Mouse (Mus musculus): ENCODE measurements around the gene Zzef1.

Gene Zzef1

DNA sequence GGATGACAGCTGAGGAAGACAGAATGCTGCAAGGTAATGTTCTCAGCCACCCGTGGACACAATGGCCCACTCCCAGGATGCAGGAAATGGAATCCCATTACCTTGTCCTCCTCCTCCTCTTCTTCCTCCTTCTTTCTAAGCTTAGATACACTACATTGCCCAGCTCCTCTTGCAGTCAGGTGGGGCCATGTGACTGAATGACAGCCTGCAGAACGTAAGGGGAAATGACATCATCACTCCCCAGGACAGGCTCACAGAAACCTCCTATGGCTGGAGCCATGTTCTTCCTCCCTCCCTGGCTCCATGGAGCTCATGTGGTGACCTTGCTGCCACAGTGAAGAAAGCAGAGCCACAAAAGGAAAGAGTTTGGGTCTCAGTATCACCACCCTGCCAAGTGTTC is 161.3 kb downstream of the Zzef1 start:
- no peak for DNase-seq (ENCODE audit: low spot score)

DNA sequence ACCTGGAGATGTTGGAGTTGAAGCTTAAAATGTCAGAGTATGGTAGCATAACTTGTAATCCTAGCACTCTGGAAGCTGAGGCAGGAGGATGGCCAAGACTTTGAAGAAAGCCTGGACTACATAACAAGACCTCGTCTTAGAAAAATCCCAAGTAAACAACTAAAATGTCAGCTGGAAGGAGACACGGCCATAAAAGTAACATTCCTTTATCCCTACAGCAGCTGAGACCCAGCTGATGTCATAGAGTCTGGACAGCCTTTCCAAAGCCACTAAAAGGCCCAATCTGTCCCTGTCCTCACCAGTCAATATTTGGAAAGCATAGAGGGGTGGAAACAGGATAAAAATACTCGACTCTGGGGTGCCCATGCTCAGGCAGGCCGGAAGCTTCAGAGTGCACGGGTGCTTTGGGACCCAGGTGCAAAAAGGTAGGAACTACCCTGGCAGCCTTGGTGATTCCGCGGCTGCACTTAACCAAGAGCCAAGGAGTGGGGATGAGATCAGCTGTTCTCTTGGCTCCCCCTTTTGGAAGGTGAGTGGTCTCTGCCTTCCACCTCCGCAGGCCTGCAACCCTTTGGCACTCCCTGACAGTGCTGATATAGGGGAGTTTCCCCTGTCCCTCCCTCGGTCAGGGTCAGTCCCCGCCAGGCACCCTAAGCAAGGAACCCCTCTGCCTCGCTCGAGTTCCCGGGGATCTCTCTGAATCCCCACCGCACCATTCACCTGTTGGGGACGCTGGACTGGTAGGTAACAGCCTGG is 164.1 kb downstream of the Zzef1 start:
- DNase-seq (ENCODE audit: low spot score) = no peak

DNA sequence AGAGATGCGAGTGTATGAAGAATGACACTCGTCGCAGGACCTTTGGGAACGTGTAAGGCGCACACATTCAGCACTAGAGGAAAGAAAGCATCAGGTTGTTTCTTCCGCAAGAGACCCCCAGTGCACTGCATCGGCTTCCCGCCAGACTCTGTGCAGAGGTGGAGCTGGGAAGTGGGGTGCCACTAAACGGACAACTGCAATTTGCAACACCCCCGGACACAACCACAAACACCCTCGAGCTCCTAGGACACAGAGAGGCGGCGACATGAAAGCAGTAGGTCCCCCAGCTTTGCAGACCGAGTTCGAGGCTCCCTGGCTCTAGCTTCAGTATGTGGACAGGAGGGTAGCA is 164.7 kb downstream of the Zzef1 start:
- DNase-seq (ENCODE audit: low spot score) = no peak

DNA sequence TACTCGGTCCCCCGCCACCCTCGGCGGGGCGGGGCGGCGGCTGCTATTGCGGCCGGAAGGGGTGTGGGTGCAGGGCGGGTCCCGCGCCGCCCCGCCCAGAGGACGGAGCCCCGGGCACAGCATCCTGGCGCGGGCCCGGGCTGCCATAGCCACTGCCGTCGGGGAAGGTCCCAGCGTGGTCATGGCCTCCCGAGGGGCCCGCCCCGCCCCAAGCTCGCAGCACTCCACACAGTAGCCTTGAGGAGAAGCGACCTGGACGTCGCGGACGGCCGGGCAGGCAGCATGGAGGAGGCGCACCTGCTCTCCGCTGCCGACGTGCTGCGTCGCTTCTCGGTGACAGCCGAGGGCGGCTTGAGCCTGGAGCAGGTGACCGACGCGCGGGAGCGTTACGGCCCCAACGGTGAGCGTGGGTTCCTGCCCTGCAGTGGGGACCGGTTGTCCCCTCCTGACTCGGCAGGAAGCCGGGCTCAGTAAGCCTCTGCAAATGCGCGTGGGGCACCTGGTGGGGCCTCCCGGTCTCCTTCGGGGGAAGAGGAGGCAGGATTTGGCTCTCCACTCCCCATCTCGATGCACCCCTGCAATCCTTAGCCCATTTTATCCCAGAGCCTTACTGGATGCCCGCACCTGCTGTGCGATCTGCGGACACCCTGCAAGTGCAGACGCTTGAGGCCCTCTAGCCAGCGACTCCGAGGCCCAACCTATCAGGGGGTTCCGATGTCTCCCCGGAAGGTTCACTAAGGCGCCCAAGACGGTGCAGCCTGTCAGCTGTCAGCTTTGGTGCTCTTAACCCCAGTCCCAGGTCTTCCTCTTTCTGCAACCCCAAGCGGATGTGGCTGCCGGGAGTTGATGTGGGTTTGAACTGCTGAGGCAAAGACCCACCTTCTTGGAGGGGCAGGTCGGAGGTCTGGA is 165.3 kb downstream of the Zzef1 start, which contains the start of gene Atp2a3:
TSS of gene Atp2a3 (plus strand) at position 98 of the 909 bp plus-strand sequence.
- no peak for DNase-seq (ENCODE audit: low spot score)

DNA sequence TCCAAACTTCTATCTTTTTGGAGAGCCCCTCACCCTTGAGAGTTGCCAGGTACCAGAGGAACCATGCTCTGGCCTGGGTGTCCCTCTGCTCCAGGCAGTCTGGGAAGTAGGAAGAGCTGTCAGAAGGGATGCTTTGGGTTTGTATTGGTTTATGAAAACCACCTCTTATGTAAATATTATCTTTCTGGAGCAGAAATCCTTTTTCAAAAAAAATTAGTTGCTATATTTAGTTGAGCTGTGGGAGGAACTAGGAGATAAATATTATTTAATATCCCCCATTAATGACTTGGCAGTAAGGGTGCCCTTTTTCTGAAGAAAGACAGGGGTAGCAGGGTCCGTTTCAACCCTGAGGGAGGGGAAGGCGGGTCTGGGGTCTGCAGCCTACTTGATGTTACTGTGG is 166.4 kb downstream of the Zzef1 start:
- no peak for DNase-seq (ENCODE audit: low spot score)

DNA sequence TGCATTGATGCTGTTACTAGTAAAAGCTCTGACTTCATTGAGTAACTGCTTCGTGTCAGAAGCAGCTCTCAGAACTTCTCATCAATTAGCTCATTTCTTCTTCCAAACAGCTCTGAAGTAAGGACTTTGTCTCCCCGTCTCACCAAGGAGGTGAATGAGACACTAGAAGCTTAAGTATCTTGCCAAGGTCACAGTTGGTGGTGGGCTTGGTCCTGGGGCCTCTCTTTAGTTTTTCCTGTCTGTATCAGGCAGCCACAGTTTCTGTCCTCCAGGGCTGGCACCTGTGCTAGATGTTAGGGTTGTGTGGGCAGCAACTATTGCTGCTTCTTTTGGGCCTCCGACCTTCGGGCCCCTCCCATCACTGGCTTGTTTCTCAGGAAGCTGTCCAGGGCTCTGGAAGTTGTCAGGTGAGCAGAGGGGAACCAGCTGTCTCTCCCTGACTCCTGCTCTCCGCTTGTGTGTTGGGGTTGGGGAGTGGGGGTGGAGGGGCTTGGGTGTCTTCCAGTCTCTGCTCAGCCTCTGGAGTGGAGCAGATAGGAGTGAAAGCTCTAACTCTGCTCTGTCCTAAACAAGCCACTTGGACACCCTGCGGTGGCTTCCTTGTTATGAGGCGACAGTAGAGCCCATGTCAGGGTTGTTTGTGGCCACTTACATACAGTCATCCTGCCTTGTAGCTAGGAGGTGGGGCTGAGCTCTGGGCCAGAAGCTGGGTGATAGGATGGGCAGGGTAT is 167.2 kb downstream of the Zzef1 start:
- no peak for DNase-seq (ENCODE audit: low spot score)

DNA sequence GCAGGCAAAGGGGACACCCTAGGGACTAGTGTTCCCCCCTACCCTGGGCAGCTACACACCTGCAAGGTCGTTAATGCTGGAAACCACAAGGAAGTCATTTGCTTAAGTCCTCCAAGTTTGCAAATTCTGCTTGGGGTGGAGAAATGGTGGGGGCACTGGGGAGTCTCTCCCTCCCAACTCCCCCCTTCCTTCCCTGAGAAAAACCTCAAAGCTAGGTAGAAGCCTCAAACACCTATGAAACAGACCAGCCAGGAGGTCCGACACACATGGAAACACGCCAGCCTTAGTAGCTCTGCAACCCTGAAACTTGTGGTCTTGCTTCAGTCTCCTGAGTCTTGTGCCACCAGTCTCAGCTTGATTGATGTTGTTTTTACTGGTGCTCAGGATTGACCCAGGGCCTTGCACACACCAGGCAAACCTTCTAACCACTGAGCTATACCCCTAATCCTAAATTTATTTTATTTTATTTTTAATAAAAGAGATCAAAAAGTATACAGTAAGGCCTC is 167.8 kb downstream of the Zzef1 start:
- DNase-seq (ENCODE audit: low spot score) = no peak

DNA sequence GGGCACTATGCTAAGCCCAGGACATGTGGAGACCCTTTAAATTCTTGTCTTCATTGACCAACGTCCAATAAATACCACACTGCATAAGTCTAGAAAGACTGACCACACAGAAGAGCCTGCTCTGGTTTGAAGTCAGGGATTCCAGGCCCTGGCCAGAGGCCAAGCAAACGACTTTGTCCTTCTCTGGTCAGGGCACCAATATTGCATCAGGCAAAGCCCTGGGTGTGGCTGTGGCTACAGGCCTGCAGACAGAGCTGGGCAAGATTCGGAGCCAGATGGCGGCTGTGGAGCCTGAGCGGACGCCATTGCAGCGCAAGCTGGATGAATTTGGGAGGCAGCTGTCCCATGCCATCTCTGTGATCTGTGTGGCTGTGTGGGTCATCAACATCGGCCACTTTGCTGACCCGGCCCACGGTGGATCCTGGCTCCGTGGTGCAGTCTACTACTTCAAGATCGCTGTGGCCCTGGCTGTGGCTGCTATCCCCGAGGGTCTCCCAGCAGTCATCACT is 179.0 kb downstream of the Zzef1 start:
- no peak for DNase-seq (ENCODE audit: low spot score)

All from testis, postnatal 10 days (tissue).